Mouse (Mus musculus): ENCODE data around the gene Bicral.
"Not testable (repeated sequence)": the region's sequence is repeated elsewhere in the genome, so short reads cannot be mapped to it uniquely, and the experiment has no call there.

The Bicral gene

DNA sequence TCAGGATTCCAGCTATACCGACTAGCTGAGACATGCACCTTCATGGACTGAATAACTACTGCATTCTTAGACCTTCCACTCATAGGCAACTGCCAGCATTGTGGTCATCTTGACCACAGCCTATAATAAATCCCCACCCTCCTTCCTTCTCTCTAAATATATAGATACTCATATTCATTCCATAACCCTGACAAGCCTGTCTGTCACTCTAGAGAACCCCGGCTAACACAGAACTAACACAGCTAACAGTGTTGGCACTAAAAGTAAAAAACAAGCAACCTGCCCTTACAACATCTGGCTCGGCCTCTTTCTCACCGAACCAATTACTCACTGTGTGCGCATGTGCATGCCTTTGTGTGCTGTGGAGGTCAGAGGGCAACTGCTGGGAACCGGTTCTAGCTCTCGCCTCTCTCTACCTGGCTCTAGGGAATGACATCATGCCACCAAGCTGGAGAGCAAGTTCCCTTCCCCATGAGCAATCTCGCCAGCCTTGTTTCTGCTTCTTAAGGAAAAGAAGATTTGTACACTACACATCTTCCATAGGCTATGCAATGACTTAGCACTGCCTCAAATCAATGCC lies 18.2 kb upstream of the Bicral start:
- intact Hi-C loops (cut with DNase I) = no loop called here

DNA sequence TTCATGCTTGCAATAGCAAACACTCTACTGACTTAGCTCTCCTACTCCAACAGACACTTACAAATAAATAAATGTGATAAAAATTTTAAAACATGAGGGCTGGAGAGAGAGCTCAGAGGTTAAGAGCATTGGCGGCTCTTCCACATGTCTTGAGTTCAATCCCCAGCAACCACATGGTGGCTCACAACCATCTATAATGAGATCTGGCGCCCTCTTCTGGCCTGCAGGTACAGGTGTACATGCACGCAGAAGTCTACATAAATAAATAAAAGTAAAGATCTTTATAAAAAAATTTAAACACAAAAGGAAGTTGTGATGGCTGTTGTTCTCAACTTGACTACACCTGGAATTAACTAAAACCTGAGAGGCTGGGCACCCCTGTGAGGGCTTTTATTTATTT lies 17.3 kb upstream of the Bicral start:
- intact Hi-C loops (cut with DNase I) = no loop called here

DNA sequence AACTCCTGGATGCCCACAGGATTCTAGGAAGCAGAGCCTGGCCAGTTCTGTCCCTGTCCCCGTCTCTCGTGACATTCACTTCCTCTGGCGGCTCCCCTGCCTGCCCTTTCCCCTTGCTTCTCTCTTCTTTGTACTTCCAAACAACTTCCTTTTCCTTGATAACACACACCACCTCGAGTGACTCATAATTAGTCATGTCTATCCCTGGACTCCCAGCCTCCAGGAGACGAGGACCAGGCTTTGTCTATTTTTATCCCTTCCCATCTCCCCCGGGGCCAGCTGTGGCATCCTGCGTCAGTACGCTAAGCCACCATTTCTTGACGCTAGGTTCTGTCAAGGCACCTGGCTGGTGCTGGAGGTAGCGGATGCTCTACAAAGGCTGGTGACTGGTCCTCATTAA lies 15.9 kb upstream of the Bicral start:
- intact Hi-C loops (cut with DNase I) = no loop called here

DNA sequence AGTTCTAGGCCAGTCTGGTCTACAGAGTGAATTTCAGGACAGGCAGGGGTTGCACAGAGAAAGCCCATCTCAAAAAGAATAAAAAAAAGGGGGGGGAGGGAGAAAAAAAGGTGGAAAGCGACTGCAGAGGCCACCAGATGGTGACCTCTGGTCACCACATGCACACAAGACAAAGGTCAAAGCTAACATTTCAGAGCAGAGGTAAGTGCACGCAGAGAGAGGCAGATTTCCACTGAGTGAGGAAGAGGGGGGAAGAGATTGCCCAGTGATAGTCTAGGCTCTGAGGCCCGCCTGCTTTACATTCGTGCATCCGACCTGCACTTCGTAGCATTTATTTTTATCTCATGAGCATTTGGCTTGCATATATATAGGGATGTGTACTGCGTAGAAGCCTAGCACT lies 14.5 kb upstream of the Bicral start:
- intact Hi-C loops (cut with DNase I) = no loop called here

DNA sequence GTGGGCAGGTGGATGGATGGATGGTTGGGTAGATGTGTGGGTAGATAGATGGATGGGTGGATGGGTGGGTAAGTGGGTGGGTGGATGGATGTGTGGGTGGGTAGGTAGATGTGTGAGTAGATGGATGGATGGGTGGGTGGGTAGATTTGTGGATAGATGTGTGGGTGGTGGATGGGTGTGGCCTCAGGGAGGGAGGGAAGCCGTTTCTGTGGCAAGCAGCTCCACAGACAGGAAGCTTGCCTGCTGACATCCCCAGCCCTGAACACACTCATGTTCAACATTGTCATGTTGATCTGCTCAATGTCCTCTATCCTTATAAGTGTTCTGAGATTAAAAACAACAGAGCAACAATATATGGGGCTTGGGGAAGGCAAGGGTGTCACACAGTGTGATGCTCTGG lies 12.6 kb upstream of the Bicral start:
- intact Hi-C loops (cut with DNase I) = no loop called here

DNA sequence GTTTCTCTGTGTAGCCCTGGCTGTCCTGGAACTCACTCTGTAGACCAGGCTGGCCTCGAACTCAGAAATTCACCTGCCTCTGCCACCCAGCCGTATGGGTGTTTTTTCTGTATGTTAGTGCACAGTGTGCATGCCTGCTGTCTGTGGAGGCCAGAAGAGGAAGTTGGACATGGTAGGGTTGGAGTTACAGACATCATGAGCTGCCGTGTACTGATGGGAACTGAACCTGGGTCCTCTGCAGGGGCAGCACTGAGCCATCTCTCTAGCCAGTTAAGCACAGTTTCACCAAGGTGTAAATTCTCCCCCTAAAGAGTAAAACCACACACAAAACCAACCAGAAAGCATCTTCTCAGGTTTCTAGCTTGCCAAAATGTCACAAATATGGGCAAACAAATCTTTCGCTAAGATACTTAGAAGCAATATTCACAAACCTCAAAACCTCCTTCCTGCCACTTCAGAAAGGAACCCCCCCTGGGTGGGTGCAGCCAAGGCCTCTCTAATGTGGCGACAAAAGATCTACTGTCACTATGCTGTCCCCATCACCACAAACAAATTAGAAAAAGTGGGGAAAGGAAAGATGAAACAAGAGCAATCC lies 12.0 kb upstream of the Bicral start:
- intact Hi-C loops (cut with DNase I) = no loop called here

DNA sequence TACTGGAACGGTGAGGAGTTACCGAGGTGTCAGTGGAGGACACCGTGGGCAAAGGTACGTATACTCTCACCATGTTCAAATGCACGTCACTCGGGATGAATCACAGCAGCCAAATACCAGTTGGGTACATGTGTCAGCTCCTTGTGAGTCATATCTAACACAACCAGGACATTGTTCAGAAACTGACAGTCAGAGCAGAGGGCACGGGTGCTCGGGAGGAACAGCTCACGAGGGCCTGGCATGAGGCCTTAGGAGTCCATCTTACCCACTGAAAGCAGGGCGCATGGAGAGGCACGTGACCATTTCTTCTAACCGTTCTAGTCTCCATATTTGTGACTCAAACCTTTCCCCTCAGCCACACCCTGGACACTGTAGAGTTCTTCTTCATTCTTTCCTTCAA lies 8.6 kb upstream of the Bicral start:
- intact Hi-C loops (cut with DNase I) = no loop called here

DNA sequence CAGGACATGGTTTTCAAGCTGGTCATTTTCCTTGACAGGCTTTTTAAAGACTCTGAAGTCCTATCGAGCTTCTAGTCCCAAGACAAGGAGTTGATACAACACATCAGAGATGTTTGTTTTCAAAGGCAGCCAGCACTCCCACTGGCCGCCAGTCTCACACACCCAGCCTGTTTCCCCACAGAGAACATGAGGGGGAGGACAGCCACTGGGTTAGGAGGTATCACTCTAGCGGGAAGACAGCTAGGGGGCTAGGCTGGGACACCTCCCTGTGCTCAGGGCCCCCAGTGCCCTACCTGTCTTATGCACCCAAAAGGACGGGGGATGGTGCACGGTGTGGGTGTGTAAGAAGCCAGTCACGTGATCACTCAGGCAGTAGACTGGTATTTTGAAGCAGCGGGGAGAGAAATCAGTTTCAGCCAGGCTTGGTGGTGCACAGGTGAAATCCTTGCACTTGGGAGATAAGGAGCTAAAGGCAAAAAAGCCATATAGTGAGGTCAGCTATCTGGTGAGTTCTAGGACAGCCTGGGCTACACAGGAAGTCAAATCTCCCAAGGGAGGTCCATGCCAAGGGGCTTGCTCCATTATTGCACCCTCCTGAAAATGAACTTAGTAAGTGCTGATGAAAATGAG lies 6.4 kb upstream of the Bicral start:
- intact Hi-C loops (cut with DNase I) = no loop called here

DNA sequence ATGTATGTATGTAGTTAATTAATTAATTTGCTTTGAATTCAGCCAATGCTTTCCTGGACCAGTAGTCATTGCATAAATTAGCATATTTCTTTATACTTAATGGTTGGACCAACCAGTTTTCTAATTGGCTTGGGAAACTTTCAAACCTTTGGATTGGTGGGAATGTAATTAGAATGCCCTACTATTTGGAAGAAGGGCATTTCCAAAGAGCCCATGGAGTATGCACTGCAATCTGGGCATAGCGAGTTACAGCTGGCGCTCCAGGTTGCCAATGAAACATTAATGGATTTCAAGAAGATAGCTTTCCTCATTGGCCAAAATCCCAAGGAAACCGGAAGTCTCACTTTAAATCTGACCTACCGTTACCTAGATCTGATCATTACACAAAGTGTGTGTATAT lies 1.8 kb upstream of the Bicral start:
- intact Hi-C loops (cut with DNase I) = no loop called here

DNA sequence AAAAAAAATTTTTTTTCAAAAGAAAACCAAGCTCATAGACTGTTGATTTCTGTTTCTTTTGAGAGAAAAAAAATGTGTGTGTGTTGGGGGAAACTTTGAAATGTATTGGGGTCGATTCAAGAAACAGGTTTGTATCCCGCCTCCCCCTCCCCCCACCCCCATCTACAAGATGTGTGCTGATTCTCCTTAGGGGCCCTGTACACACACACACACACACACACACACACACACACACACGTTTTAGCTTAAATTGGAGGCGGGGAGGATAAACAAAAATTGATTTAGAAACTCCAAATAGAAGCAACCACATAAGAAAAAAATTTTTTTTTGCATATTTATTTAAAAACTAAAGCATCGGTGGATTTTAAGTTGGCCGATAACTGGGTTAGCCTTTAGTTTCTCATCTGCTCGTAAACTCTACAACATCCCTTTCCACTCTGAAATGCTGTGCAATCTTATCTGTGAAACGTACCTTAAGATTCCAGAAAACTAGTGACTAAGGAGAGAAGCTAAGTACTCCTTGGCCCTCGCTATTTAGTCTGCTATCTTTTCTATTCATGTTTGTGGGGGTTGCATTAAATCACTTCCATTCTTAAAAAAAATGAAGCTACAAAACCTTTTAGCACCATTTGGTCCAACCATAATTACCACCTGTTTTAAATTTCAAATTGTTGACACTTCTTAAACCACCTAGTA lies 615 bp upstream of the Bicral start:
- intact Hi-C loops (cut with DNase I) = no loop called here

DNA sequence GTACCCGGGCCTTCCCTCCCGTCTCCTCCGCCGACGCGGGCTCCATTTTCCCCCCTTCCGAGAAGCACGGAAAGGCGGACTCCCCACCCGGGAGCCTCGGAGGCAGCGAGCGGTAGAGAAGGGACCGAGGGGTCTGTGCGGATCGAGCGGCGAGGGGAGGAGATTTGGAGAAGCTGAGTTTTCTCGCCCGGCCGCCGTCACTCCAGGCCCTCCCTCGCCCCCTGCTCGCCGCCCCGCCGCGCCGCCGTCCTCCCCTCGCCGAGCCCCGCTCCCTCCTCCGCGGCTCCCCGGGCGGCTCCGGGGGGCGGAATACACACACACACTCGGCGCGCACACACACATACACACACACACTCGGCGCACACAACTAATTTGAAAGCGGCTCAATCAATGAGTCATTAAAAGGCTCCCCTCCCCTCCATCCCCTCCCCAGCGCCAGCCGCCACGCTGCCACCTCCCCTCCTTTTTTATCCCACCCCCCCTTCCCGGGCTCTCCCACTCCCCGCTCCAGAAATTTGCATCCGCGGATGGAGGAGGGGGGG lies 850 bp downstream of the Bicral start:
- intact Hi-C loops (cut with DNase I) = loop anchor here (2.0 kb wide), 1 partner anchor 33 kb away; the partner anchor contains the start of gene Tbcc

DNA sequence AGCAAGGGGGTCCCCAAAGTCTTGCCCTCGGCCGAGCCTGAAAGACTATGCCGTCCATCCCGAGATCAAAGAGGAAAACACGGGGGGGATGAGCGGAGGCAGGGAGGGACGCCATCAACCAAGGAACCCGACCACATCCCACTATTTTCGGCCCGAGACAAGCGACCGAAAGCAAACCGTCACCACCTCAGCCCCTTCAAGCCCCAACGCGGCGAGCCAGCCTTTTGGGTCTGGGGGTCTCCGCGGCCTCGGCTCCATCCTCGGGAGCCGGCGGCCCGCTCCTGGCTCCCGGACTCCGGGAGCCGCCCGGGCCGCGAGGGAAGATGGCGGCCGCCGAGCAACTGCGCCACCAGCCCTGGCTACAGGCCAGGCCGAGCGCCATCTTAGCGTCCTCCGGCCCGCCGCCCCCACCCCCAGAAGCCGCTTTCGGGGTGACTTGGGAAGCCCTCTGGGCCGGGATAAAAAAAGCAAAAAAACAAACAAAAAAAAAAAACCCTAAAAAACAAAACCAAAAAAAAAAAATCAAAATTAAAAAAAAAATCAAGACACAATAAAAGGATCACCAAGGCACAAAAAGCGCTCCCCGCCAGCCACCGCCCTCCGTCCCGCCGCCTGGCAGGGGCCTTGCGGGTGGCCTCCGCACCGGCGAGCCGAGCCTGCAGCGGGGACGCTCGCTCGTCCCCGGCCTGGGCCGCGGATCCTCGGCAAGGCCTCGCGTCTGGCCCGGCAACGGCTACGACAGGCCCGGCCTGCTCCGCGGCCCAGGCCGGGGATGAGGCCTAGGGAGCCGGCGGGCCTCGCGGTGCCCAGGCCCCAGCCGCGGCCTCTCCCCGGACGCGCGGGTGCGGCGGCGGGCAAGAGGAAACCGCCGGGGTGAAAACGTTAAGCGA lies 1.6 kb downstream of the Bicral start:
- intact Hi-C loops (cut with DNase I) = loop anchor here (2.0 kb wide), 1 partner anchor 34 kb away; the partner anchor contains the start of gene Tbcc

DNA sequence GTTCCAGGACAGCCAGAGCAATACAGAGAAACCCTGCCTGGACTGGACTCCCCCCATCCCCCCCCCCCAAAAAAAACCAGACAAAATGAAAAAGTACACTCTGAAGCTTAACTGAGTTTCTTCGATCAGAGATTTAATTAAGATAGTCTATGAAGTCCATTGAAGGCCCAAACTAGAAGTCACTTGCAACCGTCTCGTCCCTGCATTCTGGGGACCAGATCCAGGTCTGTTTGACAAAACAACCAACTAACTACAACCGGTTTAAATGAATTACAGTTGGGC lies 2.2 kb downstream of the Bicral start:
- intact Hi-C loops (cut with DNase I) = loop anchor here (2.0 kb wide), 1 partner anchor 35 kb away; the partner anchor contains the start of gene Tbcc

DNA sequence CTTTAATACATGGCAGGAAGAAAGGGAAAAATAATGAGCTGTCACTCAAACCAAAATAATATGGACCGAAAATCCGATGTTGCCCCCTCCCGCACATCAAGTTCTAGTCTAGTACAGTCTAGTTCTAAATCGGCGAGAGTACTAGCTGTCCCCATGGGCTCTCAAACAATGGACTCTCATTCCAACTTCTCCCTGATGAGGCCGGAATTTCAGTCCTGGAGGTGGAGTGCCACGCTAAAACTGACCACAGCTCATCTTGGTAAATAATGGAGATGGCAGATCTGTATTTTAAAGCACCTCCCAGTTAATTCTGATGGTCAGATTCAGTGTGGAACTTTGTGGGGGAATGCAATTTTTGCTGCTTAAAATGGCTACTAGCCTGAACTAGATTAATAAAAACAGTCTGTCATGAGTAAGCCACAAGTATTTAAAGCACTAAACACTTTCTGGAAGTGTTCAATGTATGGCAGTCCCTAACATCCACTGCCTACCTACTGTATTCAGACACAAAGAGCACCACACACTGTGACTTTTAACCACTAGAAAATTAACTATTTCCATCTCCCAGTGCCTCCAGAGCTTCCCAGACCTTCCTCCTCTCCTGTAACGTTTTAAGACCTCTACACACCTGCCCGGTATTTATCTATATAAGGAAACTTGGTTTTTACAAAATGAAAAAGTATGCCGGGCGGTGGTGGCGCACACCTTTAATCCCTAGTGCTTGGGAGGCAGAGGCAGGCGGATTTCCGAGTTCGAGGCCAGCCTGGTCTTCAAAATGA lies 2.8 kb downstream of the Bicral start:
- intact Hi-C loops (cut with DNase I) = loop anchor here (2.0 kb wide), 1 partner anchor 35 kb away; the partner anchor contains the start of gene Tbcc

DNA sequence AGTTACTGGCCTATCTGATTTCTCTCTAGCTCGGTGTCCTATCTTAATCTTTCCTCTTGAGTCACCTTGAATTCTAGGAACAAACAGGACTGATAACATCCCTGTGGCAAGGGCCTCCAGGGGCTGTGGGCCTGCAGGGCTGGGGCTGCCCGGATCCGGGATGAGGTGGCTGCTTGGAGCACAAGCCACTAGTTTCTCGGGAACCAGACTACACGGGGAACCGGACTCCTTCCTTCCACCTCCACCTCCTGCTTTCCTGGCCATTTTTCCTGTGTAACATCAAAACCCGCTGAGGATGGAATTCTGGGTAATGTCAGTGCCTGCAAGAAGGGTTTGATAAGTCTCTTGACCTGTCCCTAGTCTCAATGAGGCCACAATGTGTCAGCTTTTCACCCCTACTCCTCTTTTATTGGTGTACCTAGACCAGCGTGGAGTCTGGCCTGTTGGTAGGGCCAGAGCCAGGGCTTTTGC lies 3.6 kb downstream of the Bicral start:
- intact Hi-C loops (cut with DNase I) = no loop called here

DNA sequence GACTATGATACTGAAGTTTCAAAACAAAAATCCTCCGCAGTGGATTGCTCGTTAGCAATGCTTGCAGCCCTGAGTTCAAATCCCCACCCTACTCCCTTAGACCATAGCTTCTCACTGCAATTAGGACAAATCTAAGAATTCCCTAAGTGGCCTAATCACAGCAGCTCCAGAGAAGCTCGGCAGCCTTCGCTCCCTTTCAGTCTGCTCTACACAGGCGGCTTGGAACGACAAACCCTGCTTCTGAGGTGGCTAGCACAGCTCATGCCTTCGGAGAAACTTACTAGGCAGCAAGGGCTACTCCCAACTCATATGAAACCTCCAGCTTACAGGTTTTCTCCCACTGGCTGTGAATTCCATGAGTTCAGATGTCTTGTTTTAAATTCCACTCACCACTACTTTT lies 4.2 kb downstream of the Bicral start:
- intact Hi-C loops (cut with DNase I) = no loop called here

DNA sequence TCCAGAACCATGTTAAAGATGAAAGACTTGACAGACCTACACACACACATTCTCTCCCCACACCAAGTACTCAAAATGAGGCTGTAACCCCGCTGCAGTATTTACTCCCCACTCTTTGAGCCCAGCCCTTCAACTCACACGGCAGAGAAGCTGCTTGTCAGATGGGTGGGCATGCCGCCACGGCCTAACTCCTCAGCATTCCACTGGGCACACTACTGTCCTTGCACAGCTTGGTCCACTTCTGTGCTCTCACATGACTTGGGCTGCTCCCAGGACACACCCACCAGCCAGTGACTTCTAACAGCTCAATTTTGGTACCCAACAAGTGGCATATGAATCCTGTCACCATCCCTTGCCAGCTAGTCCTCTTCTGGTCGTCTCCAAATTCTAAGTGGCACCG lies 5.0 kb downstream of the Bicral start:
- intact Hi-C loops (cut with DNase I) = no loop called here

DNA sequence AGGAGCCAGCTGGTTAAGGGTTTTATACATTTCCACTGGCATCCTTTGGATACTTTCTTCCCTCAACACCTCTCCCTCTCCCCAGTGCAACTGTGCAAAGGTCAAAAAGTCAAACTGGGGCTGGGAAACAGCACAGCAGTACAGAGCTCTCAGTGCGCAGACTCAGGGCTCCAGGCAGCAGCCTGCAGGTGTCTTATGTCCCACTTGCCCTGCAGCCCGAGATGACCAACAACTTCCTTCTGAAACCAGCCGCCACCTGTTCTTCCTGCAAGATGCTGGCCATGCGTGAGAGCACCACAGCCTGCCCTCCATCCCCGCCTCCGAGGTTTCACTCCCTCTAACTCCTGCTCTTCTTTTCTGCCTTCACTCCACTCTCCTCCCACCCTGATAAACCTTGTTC lies 5.6 kb downstream of the Bicral start:
- intact Hi-C loops (cut with DNase I) = no loop called here

DNA sequence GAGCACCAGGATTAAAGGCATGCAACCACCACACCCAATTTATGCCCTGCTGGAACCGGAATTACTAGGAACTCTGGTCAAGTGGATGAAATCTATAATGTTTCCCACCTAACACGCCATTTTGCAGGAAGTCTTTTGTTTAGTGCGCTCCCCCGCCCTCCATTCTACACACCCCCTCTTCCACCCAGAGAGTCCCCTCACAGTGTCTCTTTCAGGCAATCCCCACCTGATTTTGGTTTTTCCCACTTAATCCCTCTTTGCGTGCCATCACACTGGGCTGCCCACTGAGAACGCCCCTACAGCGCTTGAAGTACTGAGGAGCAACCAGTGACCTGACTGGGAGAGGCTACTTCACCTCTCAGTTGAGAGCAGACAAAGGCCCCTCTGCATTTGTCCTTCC lies 11.1 kb downstream of the Bicral start:
- intact Hi-C loops (cut with DNase I) = no loop called here

DNA sequence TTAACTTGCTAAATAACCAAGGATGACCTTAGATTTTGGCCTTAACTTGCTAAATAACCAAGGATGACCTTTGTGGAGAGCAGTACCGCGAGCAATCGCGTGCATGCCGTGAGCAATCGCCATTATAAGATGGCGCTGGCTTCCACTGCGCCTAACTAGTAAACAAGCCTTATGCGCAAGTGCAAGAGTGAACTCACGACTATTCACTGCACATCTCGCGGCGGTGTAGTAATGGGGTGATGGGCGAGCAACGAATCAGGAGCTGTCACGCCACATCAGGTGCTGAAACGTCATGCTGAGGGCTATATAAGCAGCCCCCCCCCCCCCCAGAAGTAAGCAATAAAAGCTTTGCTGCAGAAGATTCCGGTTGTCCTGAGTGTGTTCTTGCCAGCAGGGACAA lies 11.7 kb downstream of the Bicral start:
- intact Hi-C loops (cut with DNase I) = not testable (repeated sequence)

All from adrenal gland (tissue).